Mouse (Mus musculus) CD4-positive helper T cell, adult 2 months (primary cell): ENCODE data around the gene Lrrc45.
A peak's percentile ranks its signal among the peaks of the same experiment; 100 is the strongest.
"Not testable (repeated sequence)": the region's sequence is repeated elsewhere in the genome, so short reads cannot be mapped to it uniquely, and the experiment has no call there.

Experiments used
- DNase-seq: peaks from one replicate; pipeline ENCODE4 v3.0.0-alpha.2; 2012; ENCODE audit warnings: low read depth, missing footprints, low spot score

Lrrc45 gene

GRCm38 (mm10) chr11:120713580-120714518 is at the start of gene Lrrc45, which contains the start of gene Cenpx:
Gene Lrrc45, plus strand, starts transcription at chr11:120713925.
Gene Cenpx, minus strand, starts transcription at chr11:120713738.
- DNase-seq = peak; percentile 98

DNA sequence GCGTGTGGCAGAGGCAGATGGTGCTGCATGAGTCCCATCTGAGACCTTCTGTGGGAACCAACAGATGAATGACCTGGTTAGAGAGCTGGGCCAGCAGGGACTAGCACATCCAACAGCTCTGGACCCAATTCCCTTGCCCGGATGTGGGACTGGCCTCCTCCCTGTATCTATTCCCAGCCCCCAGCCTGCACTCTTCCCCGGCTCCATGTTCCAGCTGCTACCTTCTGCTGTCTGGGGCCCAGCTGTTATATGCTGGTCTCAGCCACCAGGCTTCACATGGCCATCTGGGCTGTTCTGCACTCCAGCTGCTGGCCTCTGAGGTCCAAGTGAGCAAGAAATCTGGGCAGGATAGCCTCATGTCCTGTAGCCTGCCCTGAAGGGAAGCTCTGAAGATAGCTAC is 48.3 kb upstream of the Lrrc45 start:
- no peak for DNase-seq

- no peak for DNase-seq
These were observed 47.1 kb upstream of the Lrrc45 start for GRCm38 (mm10) chr11:120666617-120667016.

DNA sequence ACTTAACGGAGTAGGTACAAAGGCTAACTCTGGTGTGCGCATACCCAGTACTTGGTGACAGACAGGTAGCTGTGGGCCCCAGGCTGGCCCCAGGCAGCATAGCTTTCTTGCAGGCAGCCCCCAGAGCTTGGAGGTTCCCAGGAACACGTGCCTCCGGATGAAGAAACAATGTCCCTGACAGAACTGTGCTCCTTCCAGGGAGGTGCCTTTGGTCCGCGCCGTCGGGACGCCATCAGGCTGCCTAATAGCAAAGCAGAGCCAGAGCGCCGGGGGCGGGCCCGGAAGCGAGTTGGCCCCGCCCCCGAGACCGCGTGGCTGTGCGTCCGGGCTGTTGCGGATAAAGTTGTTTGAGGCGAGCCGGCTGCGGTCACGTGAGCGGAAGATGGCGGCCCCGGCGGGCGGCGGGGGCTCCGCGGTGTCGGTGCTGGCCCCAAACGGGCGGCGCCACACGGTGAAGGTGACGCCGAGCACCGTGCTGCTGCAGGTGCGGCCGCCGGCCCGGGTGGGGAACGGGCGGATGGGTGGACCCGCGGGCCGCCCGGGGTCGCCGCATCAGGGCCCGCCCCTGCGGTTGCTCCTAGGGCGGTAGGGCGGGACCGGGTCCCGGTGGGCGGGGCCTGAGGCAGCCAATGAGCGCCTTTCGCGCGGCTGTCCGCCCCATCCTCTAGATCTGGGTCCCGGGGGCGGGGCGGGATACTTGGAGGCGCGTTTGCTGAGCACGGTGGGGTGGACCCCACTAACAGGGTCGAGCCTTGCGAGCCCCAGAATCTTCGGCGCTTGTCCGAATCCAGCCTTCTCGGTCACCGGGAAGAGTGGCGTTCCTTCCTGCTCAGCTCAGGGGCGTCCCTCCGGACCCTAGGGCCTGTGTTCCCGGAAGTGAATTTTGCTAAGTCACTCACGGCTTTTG is 40.8 kb upstream of the Lrrc45 start, which contains the start of gene Aspscr1:
Aspscr1 (plus strand) TSS at position 287 of the 907 bp plus-strand sequence.
- DNase-seq = peak; percentile 97

GRCm38 (mm10) chr11:120673594-120674122 is 40.1 kb upstream of the Lrrc45 start:
- no peak for DNase-seq

GRCm38 (mm10) chr11:120675875-120676274 is 37.9 kb upstream of the Lrrc45 start:
- DNase-seq = not testable (repeated sequence)

DNA sequence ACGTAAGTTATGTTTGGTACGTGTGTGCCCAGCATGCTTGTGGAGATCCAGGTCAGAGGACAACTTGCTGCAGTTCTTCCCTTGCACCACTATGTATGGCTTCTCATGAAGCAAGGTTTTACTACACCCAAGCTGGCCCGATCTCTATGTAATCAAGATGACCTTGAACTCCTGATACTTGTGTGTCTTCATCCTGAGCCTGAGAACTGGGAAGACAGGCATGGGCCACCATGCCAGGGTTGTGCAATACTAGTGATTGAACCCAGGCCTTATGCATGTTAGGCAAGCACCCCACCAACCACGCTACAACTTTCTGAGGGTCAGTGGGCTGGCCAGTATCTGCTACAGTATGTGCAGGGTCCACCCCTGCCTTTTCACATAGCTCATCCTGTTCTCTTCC is 36.8 kb upstream of the Lrrc45 start:
- no peak for DNase-seq

DNA sequence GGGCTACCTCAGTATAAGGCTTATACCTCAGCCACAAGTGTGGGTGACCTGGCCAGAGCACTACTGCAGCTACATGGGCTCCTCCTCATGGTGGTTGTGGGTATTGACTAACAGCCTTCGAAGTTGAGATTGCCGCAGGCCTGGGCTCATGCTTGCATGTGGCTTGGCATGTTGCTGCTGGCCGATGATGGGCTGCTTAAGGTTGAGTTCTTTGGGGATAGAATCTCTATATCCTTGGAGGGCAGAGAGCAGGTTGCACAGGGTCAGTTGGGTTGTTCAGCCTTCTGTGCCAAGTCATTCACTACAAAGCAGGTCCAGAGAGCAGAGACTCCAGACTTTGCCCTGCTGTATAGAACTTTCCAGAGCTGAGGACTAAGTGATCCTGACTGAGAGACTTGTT is 33.8 kb upstream of the Lrrc45 start:
- DNase-seq = peak; percentile 36

DNA sequence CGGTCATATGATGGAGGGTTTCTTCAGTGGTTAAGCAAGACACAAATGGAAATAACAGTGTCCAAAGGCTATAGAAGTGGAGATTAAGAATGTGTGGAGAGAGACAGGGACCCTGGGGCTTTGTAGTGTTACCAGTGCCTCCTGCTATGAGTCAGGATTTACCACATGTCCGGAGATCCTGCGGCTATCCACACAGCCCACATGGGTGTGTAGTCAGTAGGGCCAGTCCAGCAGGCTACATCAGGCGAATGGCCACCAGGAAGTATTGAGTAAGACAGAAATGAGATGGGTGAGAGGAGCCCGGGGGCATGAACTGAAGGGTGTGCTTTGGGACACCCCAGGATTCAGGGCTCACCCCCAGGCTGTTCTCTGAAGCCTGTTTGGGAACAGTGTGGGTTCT is 31.0 kb upstream of the Lrrc45 start:
- no peak for DNase-seq

GRCm38 (mm10) chr11:120683536-120683935 is 30.2 kb upstream of the Lrrc45 start:
- no peak for DNase-seq

DNA sequence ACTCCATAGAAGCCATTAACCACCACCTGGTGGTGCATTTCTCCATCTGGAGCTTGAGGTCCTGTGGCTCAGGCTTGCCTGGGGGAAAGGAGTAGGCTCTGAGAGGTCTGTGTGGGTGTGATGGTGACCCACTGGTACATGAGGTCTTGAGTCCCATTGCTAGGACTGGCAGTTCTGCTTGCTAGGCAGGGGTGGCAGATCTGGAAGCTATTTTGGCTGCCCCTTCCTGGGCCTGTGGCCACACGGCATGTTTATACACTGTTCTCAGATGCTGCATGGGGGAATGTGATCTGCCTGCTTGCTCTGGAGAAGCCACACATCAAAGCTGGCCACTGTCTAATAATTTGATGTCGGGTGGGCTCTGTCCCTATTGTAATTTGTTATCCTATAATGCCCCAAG is 29.6 kb upstream of the Lrrc45 start:
- no peak for DNase-seq

DNA sequence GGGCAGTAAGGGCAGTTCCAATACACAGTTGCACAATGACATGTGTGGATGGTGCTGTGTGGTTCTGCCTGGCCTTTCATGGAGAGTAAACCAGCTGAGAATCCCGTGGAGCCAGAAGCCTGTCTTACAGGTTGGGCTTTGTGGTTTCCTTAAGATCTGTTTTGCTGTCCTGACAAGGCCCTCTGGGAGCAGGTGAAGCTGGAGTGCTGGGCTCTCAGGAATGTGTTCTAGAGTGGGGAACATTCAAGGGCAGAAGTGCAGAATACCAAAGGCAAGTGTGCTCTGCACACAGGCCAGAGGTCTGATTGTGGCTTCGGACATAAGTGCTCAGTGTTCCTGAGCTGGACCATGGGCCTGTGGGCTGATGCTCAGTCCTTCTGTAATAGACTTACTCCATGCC is 29.1 kb upstream of the Lrrc45 start:
- no peak for DNase-seq

GRCm38 (mm10) chr11:120686650-120687272 is 27.0 kb upstream of the Lrrc45 start:
- DNase-seq = no peak

DNA sequence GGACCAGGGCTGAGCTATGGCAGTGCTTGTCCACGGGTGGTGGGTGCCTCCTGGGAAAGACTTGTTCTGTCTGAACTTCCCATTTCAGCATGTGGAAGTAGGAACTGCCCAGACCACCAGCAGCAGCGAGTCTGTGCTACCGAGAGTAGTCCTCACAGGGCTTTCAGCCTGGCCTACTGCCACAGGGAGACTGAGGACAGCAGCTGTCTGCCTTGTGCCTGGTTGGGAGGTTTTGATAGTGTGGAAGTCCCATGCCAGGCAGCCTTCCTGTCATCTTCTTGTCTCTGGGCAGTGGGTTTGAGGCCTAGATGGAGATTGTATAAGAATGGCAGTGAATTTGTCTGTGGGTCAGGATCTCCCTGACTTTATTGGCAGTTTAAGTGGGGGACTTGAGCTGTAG is 24.4 kb upstream of the Lrrc45 start:
- DNase-seq = no peak

DNA sequence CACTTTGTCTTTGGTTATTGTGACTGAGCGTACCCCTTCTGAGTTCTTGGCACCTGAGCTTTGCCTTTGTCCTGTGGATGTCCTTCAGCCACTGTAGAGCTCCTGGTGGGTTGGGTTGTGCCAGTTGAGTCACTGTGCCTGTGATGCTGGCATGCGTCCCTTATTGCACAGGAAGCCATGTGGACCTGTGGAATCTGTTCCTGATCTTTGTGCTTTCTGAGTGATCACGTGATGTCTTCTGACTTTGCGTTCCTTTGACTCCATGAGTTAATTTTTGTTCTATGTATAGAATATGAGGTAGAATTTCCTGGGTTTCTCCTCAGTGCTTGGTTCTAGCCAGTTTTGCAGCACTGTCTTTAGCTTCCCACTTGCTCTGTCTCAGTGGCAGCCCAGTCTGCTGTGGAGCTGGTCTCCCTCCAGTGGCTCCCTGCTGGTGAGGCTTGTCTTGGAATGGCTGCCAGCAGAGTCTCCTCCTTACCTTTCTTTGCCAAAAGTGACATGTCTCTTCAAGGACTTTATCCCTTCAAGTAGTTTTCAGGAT is 21.2 kb upstream of the Lrrc45 start:
- DNase-seq = no peak

- no peak for DNase-seq
These were observed 20.3 kb upstream of the Lrrc45 start for GRCm38 (mm10) chr11:120693461-120693860.

DNA sequence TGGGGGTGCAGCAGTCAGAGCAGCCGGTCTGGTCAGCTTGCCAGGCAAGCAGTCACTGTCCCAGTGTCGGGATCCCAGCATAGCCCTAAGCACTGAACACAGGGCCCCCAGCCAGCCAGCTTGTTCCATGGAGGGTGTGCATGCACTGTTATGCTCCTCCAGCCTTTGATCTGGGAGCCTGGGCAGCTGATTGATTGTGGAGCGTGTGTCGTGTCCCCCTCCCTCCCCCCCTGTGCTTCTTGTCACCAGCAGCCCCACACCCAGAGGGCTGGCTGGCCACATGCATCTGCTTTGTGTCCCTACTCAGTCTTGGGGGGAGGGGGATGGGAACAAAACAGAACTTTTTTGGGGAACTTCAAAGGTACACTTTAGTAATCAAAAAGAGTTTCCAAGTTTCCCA is 18.5 kb upstream of the Lrrc45 start:
- no peak for DNase-seq

GRCm38 (mm10) chr11:120695641-120696040 is 18.1 kb upstream of the Lrrc45 start:
- DNase-seq = no peak

- no peak for DNase-seq
These were observed 17.2 kb upstream of the Lrrc45 start for GRCm38 (mm10) chr11:120696568-120696967.

DNA sequence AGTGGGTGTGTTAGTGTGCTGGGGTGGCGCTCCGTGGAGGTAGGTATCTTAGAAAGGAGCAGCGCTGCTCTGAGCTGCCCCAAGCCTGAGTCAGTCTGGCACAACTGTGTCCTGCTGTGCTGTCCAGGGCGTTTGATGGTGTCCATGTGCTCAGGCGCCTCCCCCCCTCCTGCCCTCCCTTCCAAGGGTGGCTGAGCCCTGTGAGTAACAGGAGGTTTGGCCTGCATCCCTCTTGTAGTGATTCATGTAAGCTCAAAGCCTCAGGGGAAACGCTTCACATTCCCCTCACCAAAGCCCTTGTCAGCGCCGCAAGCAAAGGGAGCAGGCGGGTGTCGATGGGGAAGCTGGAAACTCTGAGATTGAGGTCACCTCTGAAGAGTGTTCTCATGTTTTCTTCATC is 16.0 kb upstream of the Lrrc45 start:
- no peak for DNase-seq
